Mouse (Mus musculus) adrenal gland, postnatal 14 days (tissue): ENCODE results near the gene Vil1. TPM values are rescaled to one million over a fixed set of nuclear protein-coding genes. Genes with fewer than 3 reads are reported as not detected.

Source experiments
- DNase-seq: peaks from one replicate; pipeline ENCODE4 v3.0.0; 2021; ENCODE audit warnings: mixed read lengths
- long read RNA-seq, 2 experiments: library from polyadenylated mRNA; stranded (forward); transcript quantifications; one replicate each; pipeline ENCODE4 v2.0.0; 2021
- total RNA-seq: library from RNA; stranded (reverse); gene quantifications from 2 replicates; pipeline ENCODE4 v1.2.3, GENCODE M21; 2021

Gene Vil1
- 2.4 and 3.0 TPM in 2 replicates for total RNA-seq
- long read RNA-seq, experiment 1, partial matches to known transcripts = 1 of 2 reads
- long read RNA-seq, experiment 1, other reads (novel, unspliced or antisense) = 0 of 2 reads
- long read RNA-seq, experiment 2, partial matches to known transcripts = 1 of 4 reads
- long read RNA-seq, experiment 2, other reads (novel, unspliced or antisense) = 1 of 4 reads

GRCm38 (mm10) chr1:74408589-74409504 lies at the start of gene Vil1:
Vil1 (plus strand) TSS chr1:74409376.
- no peak for DNase-seq

DNA sequence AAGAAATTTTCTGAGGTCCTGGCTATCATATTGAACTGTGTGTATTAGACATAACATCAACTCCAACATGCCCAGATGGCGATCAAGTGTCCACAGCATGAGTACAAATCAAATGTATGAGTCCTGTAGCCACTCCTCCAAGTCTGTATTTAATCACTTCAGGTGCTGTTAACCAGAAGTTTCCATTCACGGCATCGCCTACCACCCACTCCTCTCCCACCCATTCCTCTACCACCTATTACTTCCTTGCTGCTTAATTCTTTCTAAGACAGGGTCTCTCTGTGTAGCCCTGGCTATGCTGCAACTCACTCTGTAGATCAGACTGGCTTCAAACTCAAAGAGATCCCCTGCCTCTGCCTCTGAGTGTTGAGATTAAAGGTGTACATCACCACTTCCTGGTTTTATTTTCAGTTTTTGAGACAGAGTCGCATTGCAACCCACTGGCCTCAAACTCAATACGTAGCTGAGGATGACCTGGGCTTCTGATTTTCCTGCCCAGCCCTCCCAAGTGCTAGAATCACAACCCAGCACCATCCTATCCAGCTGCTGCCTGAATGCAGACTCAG lies 49.1 kb upstream of the Vil1 start:
- no peak for DNase-seq

DNA sequence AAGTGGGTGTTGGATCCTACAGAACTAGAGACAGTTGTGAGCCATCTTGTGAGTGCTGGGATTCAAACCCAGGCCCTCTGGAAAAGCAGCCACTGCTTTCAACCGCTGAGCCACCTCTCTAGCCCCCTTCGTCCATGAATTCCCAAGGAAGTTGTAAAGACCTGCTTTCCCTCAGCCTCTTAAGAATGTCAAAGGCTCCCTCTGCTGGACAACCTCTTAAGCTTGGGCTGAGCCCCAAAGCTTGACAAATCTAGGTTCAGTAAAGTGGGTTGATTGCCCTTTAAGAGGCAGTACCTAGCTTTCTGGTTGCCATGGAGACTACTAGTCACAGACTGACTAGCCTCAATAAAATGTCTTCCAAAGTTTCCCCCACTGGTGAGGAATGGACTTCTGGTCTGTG lies 47.4 kb upstream of the Vil1 start, which contains the start of gene Catip:
TSS of gene Catip (plus strand) at position 297 of the 400 bp plus-strand sequence.
- DNase-seq = peak; percentile 84

- DNase-seq = no peak
Measured at GRCm38 (mm10) chr1:74362325-74363229, 46.6 kb upstream of the Vil1 start.

DNA sequence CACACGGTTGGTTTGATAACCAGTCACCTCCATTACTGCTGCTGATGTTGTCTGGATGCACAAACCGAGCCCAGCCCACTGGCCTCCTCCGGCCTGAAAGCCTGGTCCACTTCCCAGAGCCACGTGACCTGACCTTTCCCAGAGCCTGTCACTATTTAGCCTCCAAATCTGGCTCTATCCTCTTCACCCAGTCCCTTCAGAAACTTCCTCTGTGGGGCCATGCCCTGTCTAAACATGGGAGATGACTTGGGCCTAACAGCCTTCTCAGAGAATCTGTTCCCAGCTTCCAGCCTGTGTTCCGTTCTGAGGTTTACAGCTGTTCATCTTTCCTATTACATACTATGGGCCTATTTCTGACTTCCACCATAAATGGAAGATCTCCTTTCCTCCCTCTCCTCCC lies 45.7 kb upstream of the Vil1 start:
- no peak for DNase-seq

- DNase-seq = no peak
Measured at GRCm38 (mm10) chr1:74364270-74364669, 44.9 kb upstream of the Vil1 start.

GRCm38 (mm10) chr1:74367886-74368645 lies 41.1 kb upstream of the Vil1 start:
- peak; percentile 73 for DNase-seq

DNA sequence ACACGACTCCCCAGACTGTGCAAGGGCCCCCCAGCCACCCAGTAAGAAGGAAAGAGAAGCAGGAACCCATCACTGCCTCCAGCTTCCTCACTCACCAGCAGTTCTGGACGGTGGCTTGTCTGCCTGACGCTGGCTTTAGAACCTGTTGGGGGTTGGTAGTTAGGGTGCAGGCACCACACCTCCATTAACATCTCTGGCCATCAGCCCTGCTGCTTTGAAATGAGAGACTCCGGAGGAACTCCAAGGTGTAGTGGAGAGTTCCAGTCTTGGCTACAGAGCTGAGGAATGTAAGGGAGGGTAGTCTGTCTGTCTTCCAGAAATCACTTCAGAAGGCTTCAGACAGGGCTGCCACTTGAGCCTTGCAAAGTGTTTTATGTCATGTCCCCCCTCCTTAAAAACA lies 39.1 kb upstream of the Vil1 start:
- DNase-seq = no peak

- no peak for DNase-seq
Measured at GRCm38 (mm10) chr1:74373372-74373771, 35.8 kb upstream of the Vil1 start.

GRCm38 (mm10) chr1:74374980-74375379 lies 34.2 kb upstream of the Vil1 start, which contains the start of gene Slc11a1:
Slc11a1 (plus strand) TSS chr1:74375195.
- DNase-seq = no peak

- no peak for DNase-seq
Measured at GRCm38 (mm10) chr1:74375561-74375960, 33.6 kb upstream of the Vil1 start.

DNA sequence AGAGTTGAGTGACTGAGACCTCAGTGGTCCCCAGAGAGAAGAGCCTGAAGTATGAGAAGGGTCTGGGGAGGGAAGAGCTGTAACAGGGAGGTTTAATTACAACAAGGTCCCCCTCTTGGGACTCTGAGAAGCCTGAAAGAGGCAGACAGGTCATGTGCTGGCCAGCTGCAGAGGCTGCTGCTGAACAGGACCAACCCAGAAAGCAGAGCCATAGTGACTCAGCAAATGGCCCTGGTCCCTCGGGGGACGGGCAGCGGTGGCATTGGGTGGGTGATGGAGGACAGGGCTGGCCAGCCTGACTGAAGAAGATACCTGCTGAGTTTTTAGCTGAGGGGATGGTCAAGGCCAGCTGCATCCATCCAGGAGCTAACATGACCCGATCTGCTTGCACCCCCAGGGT lies 32.8 kb upstream of the Vil1 start:
- peak; percentile 86 for DNase-seq

GRCm38 (mm10) chr1:74379058-74379504 lies 30.1 kb upstream of the Vil1 start:
- no peak for DNase-seq

DNA sequence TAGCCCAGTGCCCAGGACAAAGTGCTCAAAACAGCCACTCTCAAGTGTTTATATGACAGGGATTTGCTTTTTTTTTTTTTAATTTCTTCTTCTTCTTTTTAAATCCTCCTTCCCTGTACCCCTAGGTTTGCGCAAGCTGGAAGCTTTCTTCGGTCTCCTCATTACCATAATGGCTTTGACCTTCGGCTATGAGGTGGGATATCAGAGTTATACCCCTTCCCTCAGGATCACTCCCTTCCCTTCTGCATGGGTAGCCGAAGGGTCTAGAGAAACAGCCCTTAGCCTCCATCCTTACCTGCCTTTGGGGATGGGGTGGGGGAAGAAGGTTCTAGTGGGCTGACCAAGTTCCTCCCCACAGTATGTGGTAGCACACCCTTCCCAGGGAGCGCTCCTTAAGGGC lies 28.7 kb upstream of the Vil1 start:
- no peak for DNase-seq

GRCm38 (mm10) chr1:74381588-74382021 lies 27.6 kb upstream of the Vil1 start:
- DNase-seq = no peak

DNA sequence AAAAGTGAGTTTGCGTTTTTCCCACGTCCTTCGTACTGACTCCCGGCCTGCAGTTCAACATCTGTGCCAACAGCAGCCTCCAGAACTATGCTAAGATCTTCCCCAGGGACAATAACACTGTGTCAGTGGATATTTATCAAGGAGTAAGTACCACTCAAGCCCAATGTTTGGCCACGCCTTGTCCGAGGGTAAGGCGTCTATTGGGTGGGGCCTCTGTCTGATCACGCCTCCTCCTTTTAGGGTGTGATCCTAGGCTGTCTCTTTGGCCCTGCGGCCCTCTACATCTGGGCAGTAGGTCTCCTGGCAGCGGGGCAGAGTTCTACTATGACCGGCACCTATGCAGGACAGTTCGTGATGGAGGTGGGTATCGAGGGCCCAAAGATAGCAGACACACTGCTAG lies 25.8 kb upstream of the Vil1 start:
- no peak for DNase-seq

GRCm38 (mm10) chr1:74384525-74384924 lies 24.7 kb upstream of the Vil1 start:
- no peak for DNase-seq

- no peak for DNase-seq
Measured at GRCm38 (mm10) chr1:74385064-74385463, 24.1 kb upstream of the Vil1 start.

GRCm38 (mm10) chr1:74385531-74385930 lies 23.6 kb upstream of the Vil1 start:
- no peak for DNase-seq

DNA sequence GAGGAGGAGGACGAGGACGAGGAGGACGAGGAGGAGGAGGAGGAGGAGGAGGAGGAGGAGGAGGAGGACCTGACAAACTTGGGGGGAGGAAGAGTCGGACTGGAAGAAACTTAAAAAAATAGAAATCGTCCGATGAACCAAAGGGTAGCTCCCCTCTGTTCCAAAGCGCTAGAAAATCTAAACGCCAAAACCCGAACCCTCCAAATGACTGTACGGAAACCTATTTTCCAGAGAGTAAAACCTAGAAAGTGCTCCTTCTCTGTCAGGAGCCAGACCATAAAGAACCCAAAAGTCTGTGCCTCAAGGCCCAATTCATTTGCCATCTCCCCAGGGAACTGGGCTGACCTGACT lies 22.8 kb upstream of the Vil1 start:
- no peak for DNase-seq

DNA sequence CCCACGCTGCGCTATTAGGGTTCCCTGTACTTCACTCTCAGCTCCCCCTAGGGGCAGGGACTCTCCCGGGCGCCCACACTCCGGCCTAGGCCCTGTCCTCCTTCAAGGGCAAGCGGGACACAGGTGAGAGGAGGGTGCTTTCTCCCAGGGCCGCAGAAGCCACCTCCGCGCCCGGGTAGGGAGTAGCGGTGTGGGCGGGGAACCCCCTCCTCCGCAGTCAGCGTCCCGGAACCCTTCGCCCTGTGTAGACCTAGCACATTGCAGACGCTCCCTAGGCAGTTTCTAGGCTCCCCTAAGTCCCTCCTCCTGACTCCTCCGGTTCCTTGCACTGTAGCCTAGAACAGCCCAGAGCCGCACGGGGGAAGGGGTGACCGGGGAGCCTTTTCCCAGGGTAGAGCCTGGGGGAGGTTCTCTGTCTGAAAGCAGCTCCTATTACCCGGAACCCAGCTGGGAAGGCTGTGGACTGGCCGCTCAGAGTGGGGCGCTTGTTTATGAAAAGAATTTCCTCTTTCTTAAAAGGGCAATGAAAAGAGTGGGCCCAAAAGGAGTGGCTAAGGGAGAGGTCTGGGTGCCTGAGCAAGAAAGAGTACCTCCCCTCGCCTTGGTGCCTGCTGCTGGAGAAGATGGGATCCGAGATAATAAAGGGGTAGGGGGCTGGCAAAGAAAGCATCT lies 22.3 kb upstream of the Vil1 start:
- peak; percentile 97 for DNase-seq
